Mouse (Mus musculus): ENCODE data around the gene Pcp4l1.

DNA sequence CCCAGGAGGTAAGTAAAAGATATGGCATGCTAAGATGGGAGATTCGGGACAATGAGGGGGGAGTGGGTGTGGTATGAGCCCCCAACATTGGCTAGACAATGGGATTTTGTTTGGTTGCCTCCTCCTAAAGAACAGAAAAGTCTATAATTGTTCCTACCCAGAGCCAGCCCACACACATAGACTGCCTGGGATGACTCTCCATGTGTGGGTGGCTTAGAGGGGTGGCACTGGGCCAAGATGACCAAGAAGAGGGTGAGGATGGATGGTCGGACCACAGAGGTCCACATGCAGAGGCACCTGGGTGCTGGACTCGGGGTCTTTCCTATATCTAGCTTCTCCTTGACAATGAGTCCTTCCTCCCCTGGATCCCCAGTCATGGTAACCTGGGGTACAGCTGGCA, 39.4 kb downstream of the Pcp4l1 start:
- TF ChIP-seq CTCF (IDR thresholded peaks at IDR 0.05; ENCODE audit: extremely low read depth, insufficient read length, insufficient replicate concordance, low read depth, low read length): no peak
- no peak for TF ChIP-seq POLR2A (IDR thresholded peaks at IDR 0.05; ENCODE audit: low read depth, low read length)

Measured in small intestine, adult 2 months (tissue).